Mouse (Mus musculus): ENCODE results near the gene Dnm3. TPM values are rescaled to one million over a fixed set of nuclear protein-coding genes. Genes with fewer than 3 reads are reported as not detected.

Gene Dnm3
- polyA plus RNA-seq, 1 experiment from 2014 or later, result 21.1 TPM

- Histone ChIP-seq H3K9ac (no peak overlapping the region), H3K36me3 (no peaks in the 10 kb centered on the region), H3K4me1 (no peaks in the 10 kb centered on the region), H3K27me3 (no peaks in the 10 kb centered on the region), H3K4me3 (no peak overlapping the region), H3K9me3 (no peaks in the 10 kb centered on the region), H3K4me2 (replicated peaks) (no peak overlapping the region), H3K27ac (no peak overlapping the region)
- WGBS, result 90% methylated on average over 8 of the region's 8 CpGs
- no peak for ATAC-seq (ENCODE audit: insufficient number of reproducible peaks, insufficient read depth, low FRiP score, low TSS enrichment)
Measured at GRCm38 (mm10) chr1:162463676-162464075, 14.2 kb downstream of the Dnm3 start.

- no peak for ATAC-seq (ENCODE audit: insufficient number of reproducible peaks, insufficient read depth, low FRiP score, low TSS enrichment)
- no peak overlapping the region for H3K4me2 ChIP-seq (replicated peaks)
- no peaks in the 10 kb centered on the region for H3K9me3 ChIP-seq
Measured at GRCm38 (mm10) chr1:162458711-162459110, 19.1 kb downstream of the Dnm3 start.

DNA sequence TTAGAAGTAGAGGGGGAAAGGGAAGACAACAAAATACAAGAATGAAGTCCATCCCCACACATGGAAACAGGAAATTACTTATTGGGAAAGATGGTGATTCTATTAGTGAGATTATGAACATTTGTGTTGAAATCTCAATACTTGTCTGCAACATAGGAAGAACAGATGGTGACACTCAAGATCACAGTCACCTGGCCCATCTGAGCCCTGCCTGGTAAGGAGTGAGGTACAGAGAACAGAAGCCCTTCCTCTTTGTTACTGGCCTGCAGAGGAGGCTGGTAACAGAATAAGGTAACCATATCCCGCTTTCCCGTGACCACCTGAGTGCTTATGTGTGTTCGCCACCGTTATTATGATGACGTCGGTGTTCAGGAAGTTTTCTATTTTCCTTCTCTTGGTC lies 21.0 kb downstream of the Dnm3 start:
- Histone ChIP-seq H3K9me3 (no peaks in the 10 kb centered on the region), H3K27ac (no peak overlapping the region), H3K4me1 (no peaks in the 10 kb centered on the region), H3K27me3 (no peaks in the 10 kb centered on the region), H3K4me3 (no peak overlapping the region), H3K4me2 (replicated peaks) (no peak overlapping the region), H3K36me3 (no peaks in the 10 kb centered on the region), H3K9ac (no peak overlapping the region)
- WGBS, result 93% methylated on average over 6 of the region's 6 CpGs
- no peak for ATAC-seq (ENCODE audit: insufficient number of reproducible peaks, insufficient read depth, low FRiP score, low TSS enrichment)

More at GRCm38 (mm10) chr1:162458711-162459110, 19.1 kb downstream of the Dnm3 start:
- Histone ChIP-seq H3K27ac (no peak overlapping the region), H3K27me3 (no peaks in the 10 kb centered on the region), H3K36me3 (no peaks in the 10 kb centered on the region), H3K9ac (no peak overlapping the region), H3K4me1 (no peaks in the 10 kb centered on the region), H3K4me3 (no peak overlapping the region)
- 81% methylated on average over 2 of the region's 2 CpGs for WGBS

DNA sequence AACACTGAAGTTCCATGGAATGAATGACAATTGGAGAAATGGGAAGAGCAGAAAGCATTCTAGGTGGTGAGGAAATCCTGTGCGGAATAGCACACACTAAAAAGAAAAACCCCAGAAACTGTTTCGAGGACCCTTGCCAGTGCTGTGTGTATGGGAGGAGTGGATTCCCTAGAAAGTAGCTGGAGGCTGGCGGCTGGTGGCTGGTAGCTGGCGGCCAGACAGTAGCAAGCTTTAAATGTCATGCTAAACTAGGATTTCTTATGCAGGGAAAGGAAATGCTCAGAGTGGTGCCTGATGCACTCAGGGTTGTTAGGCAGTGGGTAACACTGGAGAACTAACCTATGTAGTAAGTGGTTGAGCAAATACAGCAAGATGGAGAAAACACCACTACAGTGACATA lies 21.4 kb downstream of the Dnm3 start:
- WGBS, result 87% methylated on average over 4 of the region's 4 CpGs
- no peaks in the 10 kb centered on the region for H3K27me3 ChIP-seq
- H3K36me3 ChIP-seq, result no peaks in the 10 kb centered on the region
- H3K4me2 ChIP-seq (replicated peaks), result no peak overlapping the region
- H3K27ac ChIP-seq, result no peak overlapping the region
- no peak overlapping the region for H3K4me3 ChIP-seq
- no peak overlapping the region for H3K9ac ChIP-seq
- no peaks in the 10 kb centered on the region for H3K4me1 ChIP-seq
- ATAC-seq (ENCODE audit: insufficient number of reproducible peaks, insufficient read depth, low FRiP score, low TSS enrichment), result no peak
- H3K9me3 ChIP-seq, result no peaks in the 10 kb centered on the region

- Histone ChIP-seq H3K36me3 (no peaks in the 10 kb centered on the region), H3K27ac (no peak overlapping the region), H3K27me3 (no peaks in the 10 kb centered on the region), H3K4me2 (replicated peaks) (no peak overlapping the region), H3K4me1 (no peaks in the 10 kb centered on the region), H3K4me3 (no peak overlapping the region), H3K9me3 (no peaks in the 10 kb centered on the region), H3K9ac (no peak overlapping the region)
- WGBS, result 60% methylated on average over 8 of the region's 8 CpGs
- ATAC-seq (ENCODE audit: insufficient number of reproducible peaks, insufficient read depth, low FRiP score, low TSS enrichment), result no peak
Measured at GRCm38 (mm10) chr1:162453578-162453977, 24.3 kb downstream of the Dnm3 start.

- Histone ChIP-seq H3K4me1 (no peaks in the 10 kb centered on the region), H3K9me3 (no peaks in the 10 kb centered on the region), H3K4me3 (no peak overlapping the region), H3K4me2 (replicated peaks) (no peak overlapping the region), H3K9ac (no peak overlapping the region), H3K27me3 (no peaks in the 10 kb centered on the region), H3K27ac (no peak overlapping the region), H3K36me3 (no peaks in the 10 kb centered on the region)
- whole genome bisulfite sequencing, result 79% methylated on average over 6 of the region's 6 CpGs
- no peak for ATAC-seq (ENCODE audit: insufficient number of reproducible peaks, insufficient read depth, low FRiP score, low TSS enrichment)
Measured at GRCm38 (mm10) chr1:162453030-162453429, 24.8 kb downstream of the Dnm3 start.

DNA sequence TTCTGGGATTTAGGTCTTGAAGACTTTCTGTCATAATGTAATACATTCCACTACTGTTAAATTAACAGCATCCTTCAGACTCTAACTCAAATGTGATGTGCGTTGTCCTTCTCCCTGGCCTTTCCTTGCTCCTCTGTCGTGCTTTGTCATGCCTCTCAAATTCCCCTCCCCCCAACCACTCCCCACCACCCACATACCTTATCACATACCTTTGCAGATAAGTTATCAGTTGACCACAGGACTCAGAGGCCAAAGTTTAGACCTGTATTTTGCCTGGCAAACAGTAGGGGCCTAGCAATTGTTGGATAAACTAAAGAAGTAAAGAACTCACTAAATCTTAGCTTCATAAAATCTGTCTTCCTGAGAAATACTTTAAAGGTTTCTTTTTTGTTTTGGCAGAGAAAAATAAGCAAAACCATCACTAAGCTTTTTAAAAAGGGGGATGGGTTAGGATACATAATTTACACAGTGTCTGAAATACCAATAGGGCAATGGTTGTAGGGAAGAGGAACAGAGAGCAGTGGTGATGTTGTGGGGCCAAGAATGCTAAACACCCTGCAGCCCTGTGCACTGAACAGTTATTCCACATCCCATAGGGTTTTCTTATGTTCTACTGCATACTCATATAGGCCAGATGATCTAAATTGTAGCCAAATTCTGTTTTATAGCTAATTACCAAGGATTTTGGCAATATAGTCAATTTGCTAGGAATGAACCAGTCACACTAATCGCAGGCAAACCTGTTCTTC lies 28.5 kb downstream of the Dnm3 start:
- ATAC-seq (ENCODE audit: insufficient number of reproducible peaks, insufficient read depth, low FRiP score, low TSS enrichment), result no peak
- no peaks in the 10 kb centered on the region for H3K4me1 ChIP-seq
- H3K9ac ChIP-seq, result no peak overlapping the region
- H3K4me3 ChIP-seq, result no peak overlapping the region
- no peaks in the 10 kb centered on the region for H3K27me3 ChIP-seq
- no peak overlapping the region for H3K4me2 ChIP-seq (replicated peaks)
- no peak overlapping the region for H3K27ac ChIP-seq
- H3K36me3 ChIP-seq, result no peaks in the 10 kb centered on the region
- 72% methylated on average over 3 of the region's 3 CpGs for WGBS
- no peaks in the 10 kb centered on the region for H3K9me3 ChIP-seq

GRCm38 (mm10) chr1:162444805-162445204 lies 33.0 kb downstream of the Dnm3 start:
- H3K4me3 ChIP-seq, result no peak overlapping the region
- no peaks in the 10 kb centered on the region for H3K27me3 ChIP-seq
- H3K36me3 ChIP-seq, result no peaks in the 10 kb centered on the region
- no peak overlapping the region for H3K27ac ChIP-seq
- WGBS, result 72% methylated on average over 8 of the region's 8 CpGs
- no peak overlapping the region for H3K9ac ChIP-seq
- H3K9me3 ChIP-seq, result no peaks in the 10 kb centered on the region
- ATAC-seq (ENCODE audit: insufficient number of reproducible peaks, insufficient read depth, low FRiP score, low TSS enrichment), result no peak
- no peaks in the 10 kb centered on the region for H3K4me1 ChIP-seq
- no peak overlapping the region for H3K4me2 ChIP-seq (replicated peaks)

DNA sequence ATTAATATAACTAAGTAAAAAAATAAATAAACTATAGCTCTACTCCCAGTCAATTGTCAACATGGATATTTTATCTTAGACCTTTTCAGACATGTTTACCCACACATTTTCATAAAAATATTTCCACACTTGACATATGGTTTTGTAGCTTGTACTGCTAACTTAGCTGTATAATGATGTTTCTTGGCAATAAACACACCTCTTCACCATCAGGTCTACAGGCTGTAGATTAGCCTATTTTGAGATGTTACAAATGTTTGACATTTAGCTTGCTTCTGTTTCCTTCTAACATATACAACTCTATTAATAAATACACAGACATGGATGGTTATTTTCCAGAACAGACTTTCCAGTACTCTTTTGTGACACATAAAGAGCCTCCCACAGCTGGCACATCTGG lies 38.3 kb downstream of the Dnm3 start:
- no peaks in the 10 kb centered on the region for H3K9me3 ChIP-seq
- no peak overlapping the region for H3K9ac ChIP-seq
- no peaks in the 10 kb centered on the region for H3K36me3 ChIP-seq
- no peak overlapping the region for H3K4me3 ChIP-seq
- no peaks in the 10 kb centered on the region for H3K4me1 ChIP-seq
- no peak overlapping the region for H3K27ac ChIP-seq
- no peak for ATAC-seq (ENCODE audit: insufficient number of reproducible peaks, insufficient read depth, low FRiP score, low TSS enrichment)
- no peaks in the 10 kb centered on the region for H3K27me3 ChIP-seq
- H3K4me2 ChIP-seq (replicated peaks), result no peak overlapping the region

DNA sequence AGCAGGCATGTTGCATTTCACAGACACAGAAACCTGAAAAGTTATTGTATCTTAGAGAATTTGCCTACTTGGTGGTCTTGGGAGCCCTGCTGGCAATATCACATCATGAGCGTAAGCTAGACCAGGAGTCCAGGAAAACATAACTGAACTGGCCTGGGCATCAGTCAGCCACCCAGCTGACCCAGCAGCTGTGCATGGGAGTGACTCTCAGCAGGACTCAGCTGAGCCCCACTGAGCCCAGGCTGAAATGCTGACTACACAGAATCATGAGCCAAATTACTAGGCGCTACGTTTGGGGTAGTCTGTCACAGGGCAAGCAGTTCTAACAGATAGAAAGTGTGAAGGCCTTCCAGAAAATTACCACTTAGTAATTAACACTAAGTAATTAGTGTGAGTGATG lies 41.2 kb downstream of the Dnm3 start:
- no peak overlapping the region for H3K27ac ChIP-seq
- no peak overlapping the region for H3K4me2 ChIP-seq (replicated peaks)
- H3K9me3 ChIP-seq, result no peaks in the 10 kb centered on the region
- no peaks in the 10 kb centered on the region for H3K4me1 ChIP-seq
- H3K27me3 ChIP-seq, result no peaks in the 10 kb centered on the region
- H3K36me3 ChIP-seq, result no peaks in the 10 kb centered on the region
- 73% methylated on average over 3 of the region's 3 CpGs for WGBS
- no peak for ATAC-seq (ENCODE audit: insufficient number of reproducible peaks, insufficient read depth, low FRiP score, low TSS enrichment)
- H3K9ac ChIP-seq, result no peak overlapping the region
- no peak overlapping the region for H3K4me3 ChIP-seq

DNA sequence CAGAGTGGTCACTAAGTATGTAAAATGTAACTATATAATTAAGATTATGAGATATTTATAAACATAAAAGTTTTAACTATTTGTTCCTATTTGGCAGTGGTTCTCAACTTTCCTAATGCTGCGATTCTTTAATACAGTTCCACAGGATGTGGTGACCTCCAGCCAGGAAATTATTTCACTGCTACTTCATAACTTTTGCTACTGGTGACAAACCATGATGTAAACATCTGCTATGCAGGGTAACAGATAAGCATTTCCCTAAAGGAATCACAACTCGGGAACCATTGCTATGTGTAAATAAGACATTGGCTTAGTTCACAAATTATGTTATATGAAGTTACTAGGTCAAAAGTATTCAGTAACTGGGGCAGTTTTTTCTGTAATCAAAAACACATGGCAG lies 48.9 kb downstream of the Dnm3 start:
- WGBS, result 40% methylated on average over 2 of the region's 2 CpGs
- Histone ChIP-seq H3K4me2 (replicated peaks) (no peak overlapping the region), H3K4me1 (no peaks in the 10 kb centered on the region), H3K27me3 (no peaks in the 10 kb centered on the region), H3K36me3 (no peaks in the 10 kb centered on the region), H3K9ac (no peak overlapping the region), H3K27ac (no peak overlapping the region), H3K9me3 (no peaks in the 10 kb centered on the region), H3K4me3 (no peak overlapping the region)
- no peak for ATAC-seq (ENCODE audit: insufficient number of reproducible peaks, insufficient read depth, low FRiP score, low TSS enrichment)

DNA sequence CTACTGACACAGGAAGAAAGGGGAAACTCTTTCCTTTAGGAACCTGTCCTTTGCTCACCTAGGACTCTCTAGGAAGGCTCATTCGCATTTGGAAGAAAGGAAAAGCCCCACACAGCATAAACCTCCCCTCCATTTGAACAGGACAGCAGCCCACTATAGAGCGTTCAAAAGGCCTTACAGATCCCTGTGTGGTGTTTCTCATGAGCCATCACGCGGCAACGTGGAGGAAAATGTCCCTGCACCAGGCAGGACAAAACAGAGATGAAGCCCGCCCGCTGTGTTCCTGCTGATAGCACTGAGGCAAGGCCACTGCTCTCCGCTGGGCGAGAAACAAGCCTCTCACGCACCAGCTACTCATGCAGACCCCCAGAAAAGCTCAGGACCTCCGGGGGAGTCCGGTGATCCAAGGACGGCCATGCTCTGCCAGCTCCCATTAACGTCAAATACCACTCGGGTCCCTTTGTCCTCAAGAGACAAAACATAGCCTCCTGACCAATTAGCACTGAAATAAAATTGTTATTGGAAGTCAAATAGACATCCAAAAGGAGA lies 51.8 kb downstream of the Dnm3 start:
- no peak overlapping the region for H3K4me3 ChIP-seq
- H3K4me1 ChIP-seq, result no peaks in the 10 kb centered on the region
- ATAC-seq (ENCODE audit: insufficient number of reproducible peaks, insufficient read depth, low FRiP score, low TSS enrichment), result no peak; the same call in 1 of the 2 replicates
- no peaks in the 10 kb centered on the region for H3K9me3 ChIP-seq
- H3K4me2 ChIP-seq (replicated peaks), result no peak overlapping the region
- 61% methylated on average over 15 of the region's 15 CpGs for WGBS
- H3K36me3 ChIP-seq, result no peaks in the 10 kb centered on the region
- no peak overlapping the region for H3K27ac ChIP-seq
- no peak overlapping the region for H3K9ac ChIP-seq
- no peaks in the 10 kb centered on the region for H3K27me3 ChIP-seq

Measured in embryonic facial prominence, embryonic 12.5 days (tissue).